Mouse (Mus musculus) midbrain, embryonic 13.5 days (tissue): Measurements from ENCODE around the gene Fam102a. TPM values are rescaled to one million over a fixed set of nuclear protein-coding genes. Genes with fewer than 3 reads are reported as not detected.
A peak's percentile ranks its signal among the peaks of the same experiment; 100 is the strongest.

Source experiments
- ATAC-seq: fragments of 200-750 bp; cut with Nextera tagmentation; 2 replicates; pipeline ENCODE4 v1.8.0; 2017; ENCODE audit warnings: mild to moderate bottlenecking, moderate TSS enrichment, moderate library complexity
- H3K27ac ChIP-seq: fragments of 300-500 bp; sonication (generic); 2 replicates; pipeline ENCODE4 v1.5.1; 2015; ENCODE audit warnings: inconsistent platforms, mild to moderate bottlenecking, moderate library complexity
- H3K27me3 ChIP-seq: fragments of 300-500 bp; sonication (generic); 2 replicates; pipeline ENCODE4 v1.6.1; 2015; ENCODE audit warnings: mild to moderate bottlenecking, inconsistent platforms
- H3K36me3 ChIP-seq: fragments of 300-500 bp; sonication (generic); 2 replicates; pipeline ENCODE4 v1.6.1; 2015; ENCODE audit warnings: mild to moderate bottlenecking, inconsistent platforms
- H3K4me1 ChIP-seq: fragments of 300-500 bp; sonication (generic); replicated peaks from 2 replicates; pipeline ENCODE4 v1.6.1; 2015; ENCODE audit warnings: inconsistent platforms
- H3K4me2 ChIP-seq: fragments of 300-500 bp; sonication (generic); replicated peaks from 2 replicates; pipeline ENCODE4 v1.6.1; 2015; ENCODE audit warnings: moderate library complexity, mild to moderate bottlenecking, inconsistent platforms
- H3K4me3 ChIP-seq: fragments of 300-500 bp; sonication (generic); replicated peaks from 2 replicates; pipeline ENCODE4 v1.5.1; 2015; ENCODE audit warnings: mild to moderate bottlenecking, inconsistent platforms
- H3K9ac ChIP-seq: fragments of 300-500 bp; sonication (generic); replicated peaks from 2 replicates; pipeline ENCODE4 v1.6.1; 2015; ENCODE audit warnings: mild to moderate bottlenecking, inconsistent platforms
- H3K9me3 ChIP-seq: fragments of 300-500 bp; sonication (generic); 2 replicates; pipeline ENCODE4 v1.6.1; 2016; ENCODE audit warnings: mild to moderate bottlenecking, inconsistent platforms
- WGBS: fragments of 180-500 bp; shearing (Covaris S2); methylation state at CpG from one replicate; pipeline ENCODE4 v1.1.7; 2015; 5-methylcytosine and 5-hydroxymethylcytosine counted together
- polyA plus RNA-seq: library from polyadenylated mRNA; unstranded; fragments of >200 nt; fragmentation: Nextera tagmentation; extraction: Ambion mirVana; gene quantifications from 2 replicates; pipeline ENCODE4 v1.2.1, GENCODE M21; 2015

The Fam102a gene
- polyA plus RNA-seq, 1 experiment from 2014 or later = 7.3 TPM

DNA sequence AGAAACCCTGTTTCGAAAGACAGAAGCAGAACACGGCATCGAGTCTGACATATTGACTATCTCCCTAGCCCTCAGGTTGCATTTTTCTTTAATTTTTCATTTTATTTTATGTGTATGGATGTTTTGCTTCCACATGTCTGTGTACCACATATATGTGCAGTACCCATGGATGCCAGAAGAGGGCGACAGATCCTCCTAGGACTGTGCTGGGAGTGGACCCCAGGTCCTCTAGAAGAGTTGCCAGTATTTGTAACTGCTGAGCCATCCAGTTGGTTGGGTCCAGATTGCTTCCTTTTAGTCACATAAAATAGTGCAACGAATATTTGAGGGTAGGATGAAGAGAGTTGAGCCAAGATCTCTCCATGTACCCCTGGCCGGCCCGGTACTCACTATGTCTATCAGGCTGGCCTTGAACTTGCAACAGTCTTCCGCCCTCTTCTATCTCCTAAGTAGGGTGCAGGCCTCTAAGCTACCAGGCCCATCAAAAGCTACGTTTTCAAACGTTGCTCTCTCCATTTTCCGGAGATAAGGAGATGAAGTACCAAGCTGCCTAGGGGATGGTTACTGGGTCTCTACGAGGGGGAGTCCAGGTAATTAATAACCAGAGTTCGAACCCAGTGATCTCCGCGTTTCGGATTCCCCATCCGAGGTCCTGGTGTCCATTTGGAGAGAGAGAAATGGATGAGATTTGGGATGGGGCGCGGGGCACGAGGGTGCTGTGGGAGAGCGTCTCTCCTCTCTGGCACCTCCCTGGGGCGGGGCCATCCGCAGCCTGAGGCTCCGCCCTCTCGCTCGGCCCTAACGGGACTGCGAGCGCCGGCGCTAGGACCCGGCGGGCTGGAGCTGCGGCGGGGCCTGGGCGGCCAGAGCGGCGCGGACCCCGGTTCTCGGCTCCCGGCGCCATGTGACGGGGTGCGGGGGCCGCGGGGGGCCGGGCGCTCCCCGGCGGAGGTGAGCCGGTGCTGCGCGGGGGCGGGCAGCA lies 71.3 kb downstream of the Fam102a start:
- peak; percentile 80 for ATAC-seq
- peak overlapping the region; percentile 67 for H3K4me3 ChIP-seq
- H3K4me1 ChIP-seq = peaks cover 26% of the 10 kb centered on the region
- peak overlapping the region; percentile 91 for H3K4me2 ChIP-seq
- no peak overlapping the region for H3K27ac ChIP-seq
- no peaks in the 10 kb centered on the region for H3K9me3 ChIP-seq
- H3K27me3 ChIP-seq = peaks cover 7% of the 10 kb centered on the region; the same call in 1 of the 2 replicates
- no peaks in the 10 kb centered on the region for H3K36me3 ChIP-seq
- H3K9ac ChIP-seq = peak overlapping the region; percentile 84
- 15% methylated on average over 37 of the region's 55 CpGs for WGBS

DNA sequence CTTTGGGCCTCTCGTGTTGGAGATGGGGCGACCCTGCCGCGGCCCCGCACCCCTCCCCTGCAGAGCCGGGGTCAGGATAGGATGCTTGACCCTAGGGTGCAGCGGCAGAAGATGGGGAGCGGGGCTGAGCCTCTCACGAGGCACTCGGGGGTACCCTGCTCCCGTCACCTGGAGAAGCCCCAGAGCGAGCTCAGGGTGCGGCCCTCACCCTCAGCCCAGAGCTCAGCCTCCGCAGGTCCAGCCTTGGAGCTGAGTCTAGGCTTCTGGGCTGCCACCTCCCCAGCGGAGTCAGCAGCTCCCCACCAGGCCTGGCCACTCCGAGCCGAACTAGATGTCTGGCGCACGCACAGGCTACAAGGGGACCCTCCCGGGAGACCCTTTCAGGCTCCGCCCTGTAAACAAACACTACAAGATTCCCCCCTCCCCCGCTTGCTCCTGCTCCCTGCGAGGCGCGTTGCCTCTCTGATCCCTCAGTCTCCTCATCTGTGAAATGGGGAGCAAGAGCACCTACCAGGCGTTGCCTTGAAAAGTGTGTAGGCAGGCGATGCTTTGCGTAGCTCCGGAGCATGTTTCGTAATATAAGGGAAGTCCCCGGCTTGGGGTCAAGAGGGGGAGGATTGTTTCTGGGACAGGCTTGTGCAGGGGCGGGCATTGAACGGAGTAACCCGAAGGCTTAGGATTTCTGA lies 72.3 kb downstream of the Fam102a start:
- H3K4me2 ChIP-seq = peak overlapping the region; percentile 91
- H3K9me3 ChIP-seq = no peaks in the 10 kb centered on the region
- 8% methylated on average over 34 of the region's 34 CpGs for WGBS
- no peak overlapping the region for H3K27ac ChIP-seq
- no peaks in the 10 kb centered on the region for H3K36me3 ChIP-seq
- peaks cover 7% of the 10 kb centered on the region; the same call in 1 of the 2 replicates for H3K27me3 ChIP-seq
- peak overlapping the region; percentile 84 for H3K9ac ChIP-seq
- ATAC-seq = peak; percentile 40
- peak overlapping the region; percentile 67 for H3K4me3 ChIP-seq
- peaks cover 26% of the 10 kb centered on the region for H3K4me1 ChIP-seq

DNA sequence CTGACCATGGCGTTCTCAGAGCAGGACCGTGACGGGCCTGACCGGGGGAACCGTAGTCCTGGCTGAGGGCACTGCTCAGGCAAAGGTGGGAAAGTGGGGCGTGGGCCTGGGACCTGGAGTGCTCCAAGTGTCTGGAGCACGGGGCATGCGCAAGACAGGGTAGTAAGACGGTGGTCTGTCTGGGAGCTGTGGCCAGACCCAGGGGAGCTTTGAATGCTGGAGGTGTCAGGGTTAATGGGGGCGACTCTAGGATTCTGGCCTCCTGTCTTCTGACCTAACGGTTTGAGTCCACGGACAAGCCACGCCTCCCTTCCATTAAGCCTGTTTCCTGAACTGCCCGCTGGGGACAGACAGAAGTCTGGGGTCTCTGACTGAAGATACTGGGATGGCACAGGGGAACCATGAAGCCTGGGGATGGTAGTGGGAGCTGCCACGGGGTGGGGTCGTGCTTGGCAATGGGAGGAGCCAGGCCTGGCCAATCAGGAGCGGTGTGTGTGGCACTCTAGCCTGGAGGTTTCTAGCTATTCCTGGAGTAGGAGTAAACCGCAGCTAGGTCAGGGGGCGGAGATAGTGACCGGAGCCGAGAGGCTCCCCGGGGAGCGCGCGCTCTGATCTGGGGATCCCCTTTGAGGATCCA lies 73.1 kb downstream of the Fam102a start:
- 8% methylated on average over 25 of the region's 25 CpGs for WGBS
- peak overlapping the region; percentile 8; the same call in 1 of the 2 replicates for H3K4me3 ChIP-seq

DNA sequence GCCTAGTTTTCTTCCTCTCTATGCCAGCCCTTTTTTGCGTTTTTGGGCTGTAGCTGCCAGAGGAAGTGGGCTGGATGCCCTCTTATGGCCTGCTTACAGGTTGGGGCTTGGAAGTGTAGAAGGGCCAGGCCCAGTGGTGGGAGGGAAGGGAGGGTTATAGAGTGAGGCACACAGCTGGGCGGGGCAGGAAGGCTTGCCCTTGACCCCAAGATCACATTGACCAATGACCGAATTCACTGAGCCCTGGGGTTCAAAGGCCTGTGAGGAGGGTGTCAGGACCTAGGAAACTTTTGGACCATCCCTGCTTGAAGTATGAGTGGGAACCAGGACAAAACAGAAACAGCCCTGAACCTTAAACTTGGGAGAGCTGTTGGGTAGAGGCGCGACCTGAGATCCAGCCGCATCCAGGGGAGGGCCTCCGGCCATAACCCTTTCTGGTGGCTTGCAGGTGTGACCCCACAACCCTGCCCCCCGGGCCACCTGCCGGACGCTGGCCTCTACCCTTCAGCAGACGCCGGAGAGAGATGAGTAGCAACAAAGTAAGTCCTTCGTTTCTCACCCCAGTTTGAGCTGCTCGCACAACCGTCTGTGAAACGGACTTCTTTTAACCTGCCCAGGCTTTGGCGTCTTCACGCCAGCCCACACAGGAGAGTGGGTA lies 73.8 kb downstream of the Fam102a start:
- Histone ChIP-seq H3K9ac (no peak overlapping the region; the same call in 1 of the 2 replicates), H3K27me3 (peaks cover 7% of the 10 kb centered on the region; the same call in 1 of the 2 replicates), H3K9me3 (no peaks in the 10 kb centered on the region), H3K4me3 (0 out of 2 replicates have a peak overlapping the region, but pooled peaks have one; percentile 8), H3K4me1 (peaks cover 26% of the 10 kb centered on the region), H3K36me3 (no peaks in the 10 kb centered on the region), H3K27ac (no peak overlapping the region), H3K4me2 (peak overlapping the region; percentile 91)
- ATAC-seq = no peak
- 43% methylated on average over 18 of the region's 18 CpGs for WGBS

More for the DNA sequence above, 73.1 kb downstream of the Fam102a start:
- no peak overlapping the region for H3K27ac ChIP-seq
- peaks cover 26% of the 10 kb centered on the region for H3K4me1 ChIP-seq
- no peaks in the 10 kb centered on the region for H3K36me3 ChIP-seq
- no peaks in the 10 kb centered on the region for H3K9me3 ChIP-seq
- peak; percentile 51 for ATAC-seq
- H3K27me3 ChIP-seq = peaks cover 7% of the 10 kb centered on the region; the same call in 1 of the 2 replicates
- H3K4me2 ChIP-seq = peak overlapping the region; percentile 91
- H3K9ac ChIP-seq = no peak overlapping the region

DNA sequence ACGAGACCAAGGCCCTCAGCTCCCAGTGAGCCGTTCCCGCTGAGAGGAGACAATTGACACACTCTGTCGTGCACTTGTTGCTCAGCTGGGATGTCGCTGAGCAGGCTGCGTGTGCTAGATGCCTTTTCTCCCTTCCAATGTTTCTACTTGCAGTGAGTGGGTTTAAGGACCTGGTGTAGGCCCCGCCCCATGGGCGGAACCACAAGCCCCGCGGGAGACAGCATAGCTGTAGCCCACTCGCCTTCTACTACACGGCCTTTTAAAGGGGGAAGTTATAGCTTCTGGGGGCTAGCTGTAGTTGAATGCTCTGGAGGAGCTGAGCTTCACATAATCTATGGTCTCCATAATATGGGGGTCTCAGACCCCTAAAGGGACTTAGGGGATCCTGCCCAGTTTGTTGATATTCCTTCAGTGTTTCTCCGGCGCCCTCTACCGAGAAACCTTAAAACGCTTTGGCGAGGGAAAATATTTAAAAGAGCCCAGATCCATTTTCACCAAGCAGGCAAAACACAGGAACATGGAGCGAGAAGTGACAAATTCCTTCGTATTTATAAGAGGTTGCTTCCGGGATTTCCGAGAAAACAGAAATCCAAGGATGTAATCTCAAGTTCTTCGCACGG lies 75.6 kb downstream of the Fam102a start:
- peaks cover 9% of the 10 kb centered on the region; the same call in 1 of the 2 replicates for H3K36me3 ChIP-seq
- no peak for ATAC-seq
- H3K4me2 ChIP-seq = peak overlapping the region; percentile 49
- H3K4me3 ChIP-seq = peak overlapping the region; percentile 24
- WGBS = 17% methylated on average over 23 of the region's 23 CpGs
- H3K4me1 ChIP-seq = peaks cover 26% of the 10 kb centered on the region
- H3K27ac ChIP-seq = no peak overlapping the region
- H3K9ac ChIP-seq = 0 out of 2 replicates have a peak overlapping the region, but pooled peaks have one; percentile 30
- H3K9me3 ChIP-seq = no peaks in the 10 kb centered on the region
- H3K27me3 ChIP-seq = peaks cover 7% of the 10 kb centered on the region; the same call in 1 of the 2 replicates

DNA sequence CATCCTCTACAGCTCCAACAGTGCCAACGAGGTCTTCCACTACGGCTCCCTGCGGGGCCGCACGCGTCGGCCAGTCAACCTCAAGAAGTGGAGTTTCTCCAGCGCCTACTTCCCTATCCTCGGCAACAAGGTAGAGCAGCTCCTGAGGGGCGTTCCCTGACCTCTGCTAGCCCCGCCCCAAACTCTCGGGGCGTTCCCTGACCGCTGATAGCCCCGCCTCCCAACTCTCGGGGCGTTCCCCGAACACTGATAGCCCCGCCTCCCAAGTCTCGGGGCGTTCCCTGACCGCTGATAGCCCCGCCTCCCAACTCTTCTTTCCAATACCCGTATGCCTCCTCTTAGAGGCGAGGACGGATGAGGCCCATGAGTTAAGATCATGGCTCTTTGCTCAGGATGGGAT lies 77.1 kb downstream of the Fam102a start:
- Histone ChIP-seq H3K36me3 (peaks cover 9% of the 10 kb centered on the region; the same call in 1 of the 2 replicates), H3K4me2 (no peak overlapping the region), H3K4me1 (peaks cover 23% of the 10 kb centered on the region), H3K9me3 (no peaks in the 10 kb centered on the region), H3K9ac (no peak overlapping the region), H3K27me3 (peaks cover 6% of the 10 kb centered on the region; the same call in 1 of the 2 replicates), H3K27ac (no peak overlapping the region), H3K4me3 (no peak overlapping the region)
- WGBS = 66% methylated on average over 26 of the region's 26 CpGs
- ATAC-seq = no peak

DNA sequence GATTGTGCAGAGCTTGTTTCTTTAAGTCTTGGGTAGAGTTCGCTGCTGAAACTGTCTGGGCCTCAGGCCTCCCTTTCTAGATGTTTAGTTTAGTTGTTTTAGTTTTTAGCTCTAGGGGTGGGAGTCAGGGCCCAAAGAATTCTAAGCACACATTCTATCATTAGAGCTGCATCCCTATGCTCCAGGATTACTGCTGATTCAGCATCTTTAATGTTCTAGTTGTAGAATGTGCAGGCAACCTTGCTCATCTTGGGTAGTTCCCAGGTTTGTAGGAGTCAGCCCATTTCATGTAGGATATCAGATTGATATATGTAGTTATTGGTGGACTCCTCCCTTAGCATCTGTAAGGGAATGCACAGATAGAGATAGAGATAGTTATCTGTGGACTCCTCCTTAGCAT lies 82.0 kb downstream of the Fam102a start:
- Histone ChIP-seq H3K9me3 (0 out of 2 replicates have a peak, but pooled peaks cover 3% of the 10 kb centered on the region), H3K27ac (no peak overlapping the region), H3K9ac (no peak overlapping the region), H3K4me2 (no peak overlapping the region), H3K27me3 (no peaks in the 10 kb centered on the region), H3K4me3 (no peak overlapping the region), H3K4me1 (peaks cover 38% of the 10 kb centered on the region), H3K36me3 (peaks cover 14% of the 10 kb centered on the region; the same call in 1 of the 2 replicates)
- 97% methylated on average over 1 of the region's 1 CpGs for WGBS
- no peak for ATAC-seq

DNA sequence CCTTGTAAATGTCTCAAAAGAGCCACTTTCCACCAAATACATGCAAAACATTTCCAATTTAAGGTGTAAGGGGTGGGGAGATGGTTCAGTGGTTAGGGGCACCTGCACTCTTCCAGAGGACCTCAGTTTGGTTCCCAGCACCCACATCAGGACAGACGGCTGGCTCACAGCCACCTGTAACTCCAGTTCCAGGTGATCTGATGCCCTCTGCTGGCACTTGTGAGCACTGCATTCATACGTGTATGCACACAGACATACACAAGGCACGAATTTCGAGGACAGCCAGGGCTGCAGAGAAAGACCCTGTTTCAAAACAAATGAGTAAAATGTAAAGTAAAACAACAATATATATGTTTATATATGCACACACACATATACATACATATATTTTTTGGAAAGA lies 82.5 kb downstream of the Fam102a start:
- H3K36me3 ChIP-seq = peaks cover 14% of the 10 kb centered on the region; the same call in 1 of the 2 replicates
- no peaks in the 10 kb centered on the region for H3K27me3 ChIP-seq
- H3K4me2 ChIP-seq = no peak overlapping the region
- no peak overlapping the region for H3K9ac ChIP-seq
- H3K27ac ChIP-seq = no peak overlapping the region
- peaks cover 38% of the 10 kb centered on the region for H3K4me1 ChIP-seq
- WGBS = 91% methylated on average over 4 of the region's 4 CpGs
- H3K9me3 ChIP-seq = 0 out of 2 replicates have a peak, but pooled peaks cover 3% of the 10 kb centered on the region
- ATAC-seq = no peak
- H3K4me3 ChIP-seq = no peak overlapping the region

DNA sequence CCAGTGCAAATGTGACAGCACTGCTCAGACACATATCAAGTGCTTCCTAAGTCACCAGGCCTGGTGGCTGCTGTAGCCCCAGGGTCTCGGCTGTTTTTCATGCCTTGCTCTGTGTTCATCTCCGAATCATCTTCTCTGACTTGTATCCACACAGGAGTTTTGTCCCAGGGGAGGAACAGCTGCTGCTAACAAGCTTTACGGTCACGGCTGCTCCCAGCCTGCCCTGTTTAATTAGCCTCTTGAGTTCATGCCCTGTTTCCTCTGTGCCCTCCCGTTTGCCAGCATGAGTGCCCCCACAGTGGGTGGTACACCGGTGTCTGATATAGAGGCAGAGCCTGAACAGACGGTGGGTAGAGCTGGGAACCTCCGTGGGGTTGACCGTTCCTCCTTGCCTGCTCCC lies 82.9 kb downstream of the Fam102a start:
- no peak overlapping the region for H3K4me2 ChIP-seq
- 0 out of 2 replicates have a peak, but pooled peaks cover 3% of the 10 kb centered on the region for H3K9me3 ChIP-seq
- peaks cover 14% of the 10 kb centered on the region; the same call in 1 of the 2 replicates for H3K36me3 ChIP-seq
- no peaks in the 10 kb centered on the region for H3K27me3 ChIP-seq
- no peak for ATAC-seq
- H3K4me1 ChIP-seq = peaks cover 38% of the 10 kb centered on the region
- WGBS = 53% methylated on average over 9 of the region's 9 CpGs
- H3K4me3 ChIP-seq = no peak overlapping the region
- H3K9ac ChIP-seq = no peak overlapping the region
- no peak overlapping the region for H3K27ac ChIP-seq
